Mouse (Mus musculus) olfactory bulb, adult 2 months (tissue): ENCODE results near the gene Banf2. TPM values are rescaled to one million over a fixed set of nuclear protein-coding genes. Genes with fewer than 3 reads are reported as not detected.
A peak's percentile ranks its signal among the peaks of the same experiment; 100 is the strongest.

Experiments used
- H3K27ac ChIP-seq: fragments of 200-500 bp; 2 replicates; pipeline ENCODE4 v1.5.1; 2012; ENCODE audit warnings: low read depth, low read length; ENCODE audit not compliant: insufficient read depth
- H3K4me1 ChIP-seq: fragments of 200-500 bp; 2 replicates; pipeline ENCODE4 v1.6.1; 2012; ENCODE audit warnings: low read length; ENCODE audit not compliant: control insufficient read depth, insufficient read depth
- H3K4me3 ChIP-seq: fragments of 200-500 bp; 2 replicates; pipeline ENCODE4 v1.5.1; 2012; ENCODE audit warnings: mild to moderate bottlenecking, low read depth, low read length, moderate library complexity; ENCODE audit not compliant: insufficient read depth
- CTCF ChIP-seq: fragments of 200-500 bp; IDR thresholded peaks from 2 replicates; pipeline ENCODE4 v1.5.1; 2012; ENCODE audit warnings: low read depth, mild to moderate bottlenecking, low read length, moderate library complexity; ENCODE audit not compliant: insufficient read depth
- POLR2A ChIP-seq: fragments of 200-500 bp; IDR thresholded peaks from 2 replicates; pipeline ENCODE4 v1.6.1; 2012; ENCODE audit warnings: mild to moderate bottlenecking, low read depth, low read length, moderate library complexity; ENCODE audit not compliant: insufficient read depth
- WGBS: fragments of 180-500 bp; shearing (Covaris S2); methylation state at CpG from one replicate; pipeline ENCODE4 v1.1.7; 2018; 5-methylcytosine and 5-hydroxymethylcytosine counted together
- polyA plus RNA-seq: library from polyadenylated mRNA; stranded (reverse); fragments of >200 nt; gene quantifications from 2 replicates; pipeline ENCODE4 v1.2.4, GENCODE M21; 2012; ENCODE audit warnings: low replicate concordance; ENCODE audit not compliant: missing spikeins, insufficient read depth, insufficient read length

Banf2 gene
- polyA plus RNA-seq, 1 experiment, result not detected

DNA sequence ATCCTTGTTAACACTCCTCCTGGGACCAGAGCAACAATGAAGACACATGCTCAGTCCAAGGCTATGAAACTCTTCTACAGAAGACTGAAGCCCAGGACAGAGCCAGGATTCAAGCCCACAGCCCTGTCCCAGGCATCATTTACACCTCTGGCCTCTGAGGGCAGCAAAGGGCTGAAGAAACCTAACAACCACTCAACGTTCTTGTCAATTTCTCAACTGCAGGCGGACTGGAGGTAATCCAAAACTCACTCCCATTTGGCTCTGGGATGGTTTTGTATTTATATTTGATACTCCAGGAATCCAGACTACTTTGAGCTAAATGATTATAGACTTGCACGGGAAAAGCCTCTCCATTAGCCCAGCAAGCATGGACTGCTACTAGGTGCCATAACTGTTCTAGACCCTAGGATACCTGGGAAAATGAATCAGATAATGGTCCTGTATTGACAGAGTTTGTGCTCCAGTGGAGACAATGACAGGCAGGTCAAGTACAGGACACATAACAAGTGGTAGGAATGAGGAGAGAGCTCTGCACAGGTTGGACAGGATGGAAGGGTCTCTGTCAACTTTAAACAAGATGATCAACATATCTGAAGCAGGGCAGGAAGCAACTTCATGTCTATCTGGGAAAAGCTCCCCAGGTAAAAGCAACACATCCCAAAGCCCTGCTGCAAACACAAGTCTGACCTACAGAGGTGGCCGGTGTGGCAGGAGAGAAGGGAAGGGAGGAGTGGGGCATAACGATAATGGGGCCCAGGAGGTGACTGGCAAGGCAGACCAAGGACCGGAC, 27.5 kb upstream of the Banf2 start:
- no peak overlapping the region for H3K4me3 ChIP-seq
- peaks cover 9% of the 10 kb centered on the region for H3K4me1 ChIP-seq
- 75% methylated on average over 6 of the region's 6 CpGs for WGBS
- no peak overlapping the region for H3K27ac ChIP-seq
- TF ChIP-seq CTCF, result no peak
- no peak for TF ChIP-seq POLR2A

DNA sequence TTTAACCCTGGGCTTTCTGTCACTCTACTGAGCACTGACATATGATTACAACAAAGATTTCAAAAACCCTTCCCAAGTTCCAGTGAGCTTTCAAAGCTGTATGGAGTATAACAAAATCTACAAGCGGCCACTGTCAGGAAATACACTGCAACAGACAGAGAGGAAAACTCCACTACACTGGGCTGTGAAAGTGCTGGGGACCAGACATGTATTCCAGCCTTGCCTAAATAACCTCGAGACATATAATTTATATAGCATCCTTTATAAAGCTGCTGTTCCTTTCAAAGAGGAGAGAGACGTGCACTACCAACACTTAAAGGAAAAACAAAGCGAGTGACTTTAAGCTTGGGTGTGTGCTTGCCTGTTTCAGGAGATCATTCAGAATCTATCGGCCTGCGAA, 26.2 kb upstream of the Banf2 start:
- H3K4me1 ChIP-seq, result peaks cover 9% of the 10 kb centered on the region
- no peak overlapping the region for H3K27ac ChIP-seq
- 84% methylated on average over 6 of the region's 6 CpGs for WGBS
- TF ChIP-seq POLR2A, result no peak
- TF ChIP-seq CTCF, result no peak
- H3K4me3 ChIP-seq, result no peak overlapping the region

DNA sequence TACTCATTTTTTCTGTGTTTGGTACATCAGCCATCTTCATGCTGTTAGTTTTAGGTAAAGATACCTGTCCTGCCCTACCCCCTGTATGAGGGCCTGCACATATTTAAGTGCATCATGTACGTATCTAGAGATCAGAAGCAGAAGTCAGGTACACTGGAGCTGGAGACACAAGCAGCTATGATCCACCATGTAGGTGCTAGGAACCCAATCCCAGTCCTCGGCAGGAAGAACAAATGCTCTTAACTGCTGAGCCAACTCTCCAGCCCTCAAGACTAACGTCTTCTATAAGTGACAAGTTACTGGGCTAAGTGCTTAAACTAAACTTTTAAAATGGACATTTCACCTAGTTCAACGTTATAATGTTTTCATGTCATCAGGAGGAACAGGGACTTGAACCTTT, 25.6 kb upstream of the Banf2 start:
- TF ChIP-seq POLR2A (no peak), CTCF (no peak)
- 92% methylated on average over 4 of the region's 4 CpGs for whole genome bisulfite sequencing

DNA sequence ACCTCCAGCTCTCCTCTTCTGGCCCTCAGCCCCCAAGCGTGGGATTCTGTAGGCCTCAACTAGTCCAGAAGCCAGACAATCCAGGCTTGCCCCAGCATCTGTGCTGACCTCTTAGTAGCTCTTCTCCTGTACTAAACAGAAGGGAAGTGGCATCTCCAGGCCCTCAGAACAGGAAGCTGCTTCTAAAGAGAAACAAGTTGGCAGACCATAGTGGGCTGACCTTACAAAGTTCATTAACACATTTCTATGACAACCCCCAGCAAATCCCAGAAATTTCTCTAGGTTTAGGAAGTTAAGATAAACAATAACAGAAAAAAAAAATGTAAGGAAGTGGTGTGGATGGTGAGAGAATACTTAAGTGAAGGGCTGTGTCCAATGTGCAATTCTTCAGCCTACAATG, 23.8 kb upstream of the Banf2 start:
- WGBS, result 78% methylated on average over 1 of the region's 1 CpGs
- no peak overlapping the region for H3K27ac ChIP-seq
- TF ChIP-seq CTCF (no peak), POLR2A (no peak)
- H3K4me3 ChIP-seq, result no peak overlapping the region
- H3K4me1 ChIP-seq, result peaks cover 9% of the 10 kb centered on the region

More for the DNA sequence above, 25.6 kb upstream of the Banf2 start:
- Histone ChIP-seq H3K4me1 (peaks cover 9% of the 10 kb centered on the region), H3K27ac (no peak overlapping the region), H3K4me3 (no peak overlapping the region)

DNA sequence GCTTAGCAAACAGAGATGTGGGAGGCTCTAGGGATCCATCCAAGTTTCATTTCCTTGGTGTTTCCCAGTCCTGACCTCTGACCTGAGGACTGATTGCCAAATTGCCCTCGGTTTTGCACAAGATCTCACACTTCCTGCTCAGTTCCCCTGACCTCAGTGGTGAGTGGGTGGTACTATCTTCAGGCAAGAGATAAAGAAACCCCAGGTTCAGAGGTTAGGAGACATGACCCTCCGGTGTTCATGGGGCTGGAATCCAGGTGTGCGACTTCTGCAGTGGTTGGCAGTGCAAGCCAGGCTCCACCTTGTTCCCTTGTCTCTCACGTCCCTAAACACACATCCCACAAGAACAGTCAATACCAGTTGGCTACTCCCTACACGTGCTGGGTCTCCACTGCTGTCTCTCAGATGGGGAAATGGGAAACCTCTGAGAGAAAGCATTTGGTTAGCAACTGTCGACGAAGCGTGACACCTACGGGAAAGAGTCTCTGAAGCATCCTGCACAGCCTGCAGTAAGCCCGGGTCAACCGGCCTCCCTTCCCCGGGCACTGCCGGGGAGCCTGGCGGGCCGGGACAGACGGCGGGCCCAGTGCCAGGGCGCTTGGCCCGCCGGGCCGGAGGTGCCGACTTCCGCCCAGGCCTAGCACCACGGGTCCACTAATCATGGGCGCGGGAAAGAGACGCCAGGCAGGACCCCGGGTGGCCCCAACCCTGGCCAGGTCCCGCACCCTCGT, 23.1 kb upstream of the Banf2 start:
- TF ChIP-seq CTCF (no peak), POLR2A (no peak)
- H3K4me3 ChIP-seq, result peak overlapping the region; percentile 85
- H3K27ac ChIP-seq, result no peak overlapping the region
- H3K4me1 ChIP-seq, result peaks cover 9% of the 10 kb centered on the region
- WGBS, result 16% methylated on average over 26 of the region's 30 CpGs

DNA sequence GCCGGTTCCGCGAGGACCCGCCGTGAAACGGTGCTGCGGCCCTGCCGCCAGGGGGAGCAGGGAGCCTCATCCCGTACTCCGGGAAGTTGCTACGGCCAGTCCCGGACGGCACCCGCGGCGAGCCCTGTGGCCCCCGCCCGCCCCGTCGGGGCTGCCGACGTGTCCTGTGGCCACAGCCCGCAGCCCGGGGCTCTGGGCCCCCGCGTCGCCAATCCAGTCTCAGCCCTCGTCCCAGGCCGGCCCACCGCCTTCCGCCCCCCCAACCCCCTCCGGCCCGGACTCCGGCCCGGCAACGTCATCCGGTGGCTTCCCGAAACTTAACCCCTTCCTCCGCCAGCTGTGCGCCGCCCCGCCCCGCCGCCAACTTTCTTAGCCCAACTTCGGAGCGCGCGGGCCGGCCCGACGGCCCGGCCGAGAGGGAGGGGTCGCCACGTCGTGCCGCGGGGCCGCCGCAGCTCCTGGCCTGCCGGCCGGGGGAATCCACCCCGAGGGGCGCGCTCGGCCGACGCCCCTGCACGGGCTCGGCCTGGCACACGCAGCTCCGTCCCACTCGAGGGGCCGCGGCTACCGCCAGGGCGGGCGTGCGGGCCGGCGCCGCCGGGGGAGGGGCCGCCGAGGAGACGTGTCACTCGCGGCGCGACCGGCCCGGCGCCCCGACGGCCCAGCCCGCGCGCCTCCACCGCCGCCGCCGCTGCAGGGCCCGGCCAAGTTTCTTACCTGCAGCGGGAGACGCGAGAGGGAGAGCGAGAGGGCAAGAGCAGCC, 22.4 kb upstream of the Banf2 start:
- H3K27ac ChIP-seq, result 0 out of 2 replicates have a peak overlapping the region, but pooled peaks have one; percentile 10
- H3K4me3 ChIP-seq, result peak overlapping the region; percentile 85
- peaks cover 9% of the 10 kb centered on the region for H3K4me1 ChIP-seq
- 1% methylated on average over 105 of the region's 107 CpGs for whole genome bisulfite sequencing
- peak; percentile 72 for TF ChIP-seq CTCF
- TF ChIP-seq POLR2A, result no peak

DNA sequence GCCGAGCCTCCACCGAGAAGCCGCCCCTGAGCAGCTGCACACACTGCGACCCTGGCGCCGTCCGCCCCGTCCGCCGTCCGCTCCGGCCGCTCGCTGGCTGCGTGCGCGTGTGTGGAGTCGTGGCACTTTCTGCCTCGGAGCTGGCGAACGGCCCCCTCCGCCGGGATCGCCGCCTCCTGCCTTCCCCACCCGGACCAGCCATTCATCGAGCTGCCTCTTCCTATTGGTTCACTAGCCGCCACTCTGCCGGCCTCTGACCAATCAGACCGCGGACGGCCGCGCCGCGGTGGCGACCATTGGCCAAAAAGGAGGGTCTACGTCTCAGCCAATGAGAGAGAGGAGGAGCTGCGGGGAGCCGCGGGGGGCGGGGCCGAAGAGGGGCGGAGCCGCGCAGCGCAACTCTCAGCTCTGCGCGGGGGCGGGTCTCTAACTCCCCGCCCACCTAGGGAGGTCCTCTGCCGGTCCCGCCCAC, 21.7 kb upstream of the Banf2 start, which contains the start of gene Rrbp1:
TSS of gene Rrbp1 (minus strand) at position 184 of the 472 bp plus-strand sequence.
- 1% methylated on average over 53 of the region's 53 CpGs for WGBS
- Histone ChIP-seq H3K4me3 (peak within 1 kb of the TSS; percentile 85), H3K27ac (peak within 1 kb of the TSS; percentile 65; the same call in 1 of the 2 replicates), H3K4me1 (peaks cover 9% of the 10 kb centered on the region)
- TF ChIP-seq POLR2A (peak; percentile 53), CTCF (no peak)

DNA sequence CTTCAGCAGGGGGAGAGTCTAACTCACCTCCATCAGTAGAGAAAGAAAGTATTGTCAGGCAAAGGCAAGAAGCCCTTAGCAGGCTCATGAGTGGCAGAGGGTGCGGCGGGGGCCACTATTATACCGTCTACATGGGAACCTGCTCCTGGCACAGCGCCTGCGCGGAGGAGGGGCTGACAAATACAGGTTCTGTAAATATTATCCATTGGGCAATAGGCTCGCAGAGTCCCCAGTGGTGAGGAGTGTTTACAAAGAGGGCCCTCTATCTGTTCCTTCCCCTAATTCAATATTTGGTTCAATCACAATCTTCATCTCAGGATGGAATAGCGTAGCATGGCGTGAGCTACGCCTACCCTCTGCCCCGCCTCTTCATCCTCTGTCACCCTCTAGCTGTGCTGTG, 18.8 kb upstream of the Banf2 start:
- TF ChIP-seq CTCF (no peak), POLR2A (no peak)
- H3K4me3 ChIP-seq, result no peak overlapping the region
- H3K4me1 ChIP-seq, result peaks cover 9% of the 10 kb centered on the region
- no peak overlapping the region for H3K27ac ChIP-seq
- 91% methylated on average over 11 of the region's 11 CpGs for WGBS
